Mouse (Mus musculus) kidney, postnatal 14 days (tissue): ENCODE data around the gene Gm45716.
"Not testable (repeated sequence)": the region's sequence is repeated elsewhere in the genome, so short reads cannot be mapped to it uniquely, and the experiment has no call there.

ENCODE experiments used
- DNase-seq: peaks from one replicate; pipeline ENCODE4 v3.0.0; 2022; ENCODE audit warnings: mixed read lengths

Gene Gm45716

DNA sequence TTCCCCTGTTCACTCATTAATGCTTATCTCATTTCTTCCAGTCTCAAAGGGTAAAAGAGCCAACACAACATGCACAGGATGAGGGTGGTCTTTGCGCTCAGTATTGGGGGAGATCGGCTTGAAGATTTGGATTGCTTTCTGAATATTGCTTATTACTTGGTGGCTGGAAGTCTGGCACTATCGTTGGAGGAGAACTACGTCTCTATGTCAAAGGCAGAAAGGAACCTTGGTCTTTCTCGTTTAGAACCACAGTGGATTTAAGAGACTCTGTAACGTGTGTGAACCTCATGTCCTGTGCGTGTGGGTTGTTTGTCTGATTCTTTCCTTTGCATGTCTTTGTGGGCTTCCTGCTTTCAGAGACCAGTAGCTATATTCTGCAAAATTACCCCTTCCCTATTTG is 63.2 kb downstream of the Gm45716 start:
- no peak for DNase-seq

DNA sequence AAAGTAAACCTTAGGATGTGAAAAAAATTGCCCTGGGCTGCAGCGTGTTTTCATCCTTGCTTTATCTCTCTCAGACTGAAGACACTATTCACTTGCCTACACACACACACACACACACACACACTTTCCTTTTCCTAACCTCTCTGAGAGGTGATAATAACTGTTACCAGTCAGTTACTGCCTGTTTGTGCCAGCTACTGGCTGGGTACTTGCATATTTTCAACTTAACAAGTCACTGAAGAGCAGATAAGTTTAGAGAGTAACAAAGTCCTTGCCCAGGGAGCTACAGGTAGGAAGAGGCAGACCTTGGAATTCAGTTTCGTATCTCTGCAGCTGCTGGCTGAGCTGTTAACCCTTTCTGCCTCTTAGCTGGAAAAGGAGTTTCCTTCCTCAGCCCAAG is 64.4 kb downstream of the Gm45716 start:
- DNase-seq, result peak; percentile 27

DNA sequence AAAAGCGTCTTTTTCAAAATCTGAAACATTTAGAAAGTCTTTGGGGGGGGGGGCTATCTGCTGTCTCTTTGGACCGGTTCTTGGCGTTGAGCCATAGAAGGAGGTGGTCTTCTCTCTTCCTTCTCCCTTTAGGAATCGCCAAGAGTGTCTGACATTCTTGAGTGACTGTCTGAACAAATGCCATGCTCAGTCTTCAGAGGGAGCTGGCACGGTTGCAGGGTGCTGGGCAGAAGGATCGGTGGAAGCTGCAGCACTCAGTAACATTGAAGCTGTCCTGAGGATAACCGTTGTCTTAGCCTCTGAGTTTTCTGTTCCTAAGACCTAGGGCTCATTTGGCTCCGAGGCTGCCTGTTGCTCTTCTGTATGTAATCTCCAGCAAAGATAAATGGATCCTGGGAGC is 64.9 kb downstream of the Gm45716 start:
- no peak for DNase-seq

DNA sequence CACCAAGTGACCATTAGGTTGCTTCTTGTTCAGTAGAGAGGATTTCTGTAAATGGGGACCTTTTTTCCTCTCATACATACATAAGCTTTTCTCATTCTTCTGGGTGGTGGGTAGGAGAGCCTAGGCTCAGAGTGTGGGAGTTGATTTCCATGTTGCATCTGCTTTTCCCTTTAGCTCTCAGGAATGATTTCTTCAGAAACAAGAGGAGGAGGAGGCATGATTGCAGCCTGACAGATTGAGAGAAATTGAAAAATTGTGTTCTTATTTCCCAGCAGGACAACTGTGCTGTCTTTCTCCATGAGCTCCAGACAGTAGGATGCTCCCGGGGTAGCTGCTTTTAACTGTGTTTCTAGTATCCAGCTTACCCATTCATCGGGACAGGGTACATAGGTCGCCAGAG is 67.1 kb downstream of the Gm45716 start:
- no peak for DNase-seq

DNA sequence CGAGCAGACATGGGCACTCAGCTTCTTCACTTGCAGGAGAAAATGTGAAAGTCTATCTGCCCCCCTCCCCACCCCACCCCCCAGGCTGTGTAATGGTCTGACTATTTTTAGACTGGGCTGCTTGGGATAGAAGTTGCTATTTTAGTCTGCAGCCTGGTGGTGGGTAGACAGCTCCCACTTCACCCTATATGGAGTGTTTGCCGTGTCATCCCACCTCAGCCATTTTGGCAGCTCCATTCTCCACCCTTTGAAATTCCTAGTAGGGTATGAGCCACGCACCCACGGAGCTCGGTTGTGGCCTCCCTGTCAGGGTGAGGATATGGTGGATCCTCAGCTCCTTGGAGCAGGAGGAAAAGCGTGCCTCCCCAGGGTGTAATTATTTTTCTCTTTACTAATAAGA is 68.2 kb downstream of the Gm45716 start:
- DNase-seq, result no peak

DNA sequence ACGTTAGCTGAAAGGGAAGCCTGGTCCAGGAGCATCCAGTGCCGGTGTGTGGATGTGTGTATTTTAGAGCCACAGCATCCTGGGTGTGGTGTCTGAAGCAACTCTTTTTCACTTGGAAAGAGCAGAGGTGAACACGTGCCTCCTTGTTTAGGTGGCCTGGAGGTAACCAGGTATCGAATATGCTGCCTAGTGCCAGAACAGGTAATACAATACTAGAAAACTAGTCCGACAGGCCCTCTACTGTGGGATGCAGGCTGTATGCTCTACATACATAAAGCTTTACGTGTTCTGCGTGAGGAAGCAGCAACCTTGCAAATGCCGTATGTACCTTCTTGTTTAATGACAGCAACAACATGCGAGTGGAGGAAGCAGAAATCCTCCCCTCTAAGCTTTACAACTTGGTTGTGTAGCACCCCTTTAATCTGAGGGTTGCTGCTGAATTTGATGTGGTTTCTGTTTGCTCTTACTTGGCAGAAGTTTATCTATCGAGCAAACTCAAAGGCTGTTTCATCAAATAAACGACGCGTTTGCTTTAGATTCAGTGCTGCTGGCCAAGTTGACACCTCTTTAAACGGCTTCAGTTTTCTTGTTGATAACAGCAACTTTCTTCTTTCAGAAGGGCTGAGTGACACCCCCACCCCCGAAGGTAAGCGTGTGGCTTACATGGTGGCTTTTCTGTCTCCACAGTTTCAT is 69.5 kb downstream of the Gm45716 start:
- no peak for DNase-seq

DNA sequence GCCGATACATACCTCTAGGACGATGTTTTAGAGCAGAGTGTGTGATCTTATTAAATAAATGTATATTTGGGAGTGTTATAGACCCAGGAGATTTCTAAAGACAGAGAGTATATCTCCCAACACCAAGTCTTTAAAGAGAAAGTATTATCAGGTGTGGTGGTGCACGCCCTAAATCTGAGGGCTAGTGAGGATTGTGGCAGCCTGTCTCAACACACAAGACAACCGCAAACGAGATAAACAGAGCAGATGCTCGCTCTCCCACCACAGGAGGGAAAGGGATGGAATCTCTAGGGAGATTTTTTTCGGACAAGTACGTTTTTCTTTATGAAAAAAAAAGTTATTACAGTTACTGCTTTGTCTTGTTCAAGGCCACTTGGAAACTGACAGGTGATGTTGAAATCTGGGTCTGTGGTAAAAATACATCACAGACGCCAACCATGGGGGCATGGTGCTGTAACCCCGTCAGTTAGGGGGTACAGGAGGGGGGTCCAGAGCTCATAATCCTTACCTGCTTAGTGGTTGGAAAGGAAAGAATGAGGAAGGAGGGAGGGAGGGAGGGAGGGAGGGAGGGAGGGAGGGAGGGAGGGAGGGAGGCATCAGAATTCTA is 70.9 kb downstream of the Gm45716 start:
- no peak for DNase-seq

DNA sequence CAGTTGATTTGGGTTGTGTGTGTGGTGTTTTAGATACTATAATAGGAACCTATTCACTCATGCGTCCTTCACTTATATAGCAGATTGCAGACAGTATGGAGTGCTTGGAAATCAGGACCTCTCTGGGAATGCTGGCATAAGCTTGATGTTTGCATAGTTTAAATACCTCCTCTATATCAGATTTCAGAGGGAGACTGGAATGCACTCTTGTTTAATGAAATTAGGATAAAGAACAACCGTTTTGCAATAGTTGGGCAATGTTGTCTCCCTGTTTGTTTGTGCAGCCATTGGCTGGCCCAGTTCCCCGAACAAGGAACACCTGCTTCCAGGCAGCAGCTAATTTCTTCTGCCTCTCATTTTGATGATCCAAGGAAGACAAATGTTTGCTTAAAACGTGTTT is 71.6 kb downstream of the Gm45716 start:
- DNase-seq, result peak; percentile 33

DNA sequence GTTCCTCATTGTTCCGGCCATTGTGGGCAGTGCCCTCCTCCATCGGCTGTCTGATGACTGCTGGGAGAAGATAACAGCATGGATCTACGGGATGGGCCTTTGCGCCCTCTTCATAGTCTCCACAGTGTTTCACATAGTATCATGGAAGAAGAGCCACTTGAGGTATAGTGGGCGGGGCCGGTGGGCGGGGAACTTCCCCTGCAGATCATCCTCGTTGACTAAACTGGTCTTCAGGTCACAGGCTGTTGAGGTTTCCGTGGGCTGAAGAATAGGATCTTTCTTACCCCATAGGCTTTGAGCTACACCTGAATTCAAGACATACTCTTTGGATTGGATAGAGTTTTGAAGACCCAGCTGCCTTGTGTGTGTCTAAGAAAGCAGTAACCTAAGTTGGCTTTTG is 72.3 kb downstream of the Gm45716 start:
- no peak for DNase-seq

DNA sequence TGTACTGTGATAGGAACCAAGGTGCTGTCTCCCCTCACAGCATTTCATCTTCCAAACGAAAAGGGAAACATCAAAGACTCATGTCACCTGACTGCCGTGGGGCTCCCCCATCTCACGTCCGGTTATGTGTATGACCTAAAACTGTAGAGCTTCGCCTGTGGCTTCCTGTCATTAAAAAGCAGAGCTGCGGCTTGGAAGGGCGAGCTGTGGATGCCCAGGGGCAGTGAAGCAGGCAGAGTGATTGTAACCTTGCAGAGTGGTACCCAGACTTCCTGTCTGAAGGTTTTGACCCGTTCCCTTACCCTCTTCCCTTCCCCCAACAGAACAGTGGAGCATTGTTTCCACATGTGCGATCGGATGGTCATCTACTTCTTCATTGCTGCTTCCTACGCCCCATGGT is 76.7 kb downstream of the Gm45716 start:
- no peak for DNase-seq

DNA sequence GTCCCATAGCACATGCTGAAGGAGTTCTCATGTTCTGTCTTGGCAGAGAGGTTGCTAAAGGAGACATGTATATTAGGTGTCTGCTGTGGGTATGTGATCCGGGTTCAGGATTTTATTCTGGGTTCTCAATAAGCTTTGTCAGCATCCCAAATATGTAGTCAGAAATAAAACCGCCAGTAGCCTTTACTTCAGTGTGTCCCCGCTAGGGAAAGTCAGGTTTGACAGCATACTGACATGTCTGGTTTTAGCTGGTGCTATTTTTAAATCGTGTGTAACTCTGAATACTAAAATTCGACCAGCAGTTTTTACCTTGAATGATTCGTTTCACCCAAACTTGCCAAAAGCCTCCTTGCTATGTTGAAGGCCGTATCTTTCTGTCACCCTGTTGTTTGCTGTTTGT is 78.1 kb downstream of the Gm45716 start:
- DNase-seq, result no peak

DNA sequence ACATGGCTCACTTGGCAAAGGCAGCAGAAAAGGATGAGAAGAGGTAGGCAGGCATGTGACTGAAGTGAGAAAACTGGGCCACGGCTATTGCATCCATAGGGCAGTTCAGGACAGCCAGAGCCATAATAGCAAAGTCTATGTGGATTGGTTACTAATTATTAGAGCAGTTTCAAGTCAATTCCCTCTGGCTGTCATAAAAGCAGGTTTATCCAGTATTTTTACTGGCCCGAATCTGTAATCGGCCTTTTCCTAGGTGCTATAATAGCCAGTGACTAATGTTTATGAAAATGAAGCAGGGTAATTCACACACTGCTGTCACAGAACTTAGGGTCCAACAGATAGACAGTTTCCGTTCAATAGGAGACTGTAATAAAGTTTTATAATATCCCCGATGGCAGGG is 81.5 kb downstream of the Gm45716 start:
- DNase-seq, result peak; percentile 66

DNA sequence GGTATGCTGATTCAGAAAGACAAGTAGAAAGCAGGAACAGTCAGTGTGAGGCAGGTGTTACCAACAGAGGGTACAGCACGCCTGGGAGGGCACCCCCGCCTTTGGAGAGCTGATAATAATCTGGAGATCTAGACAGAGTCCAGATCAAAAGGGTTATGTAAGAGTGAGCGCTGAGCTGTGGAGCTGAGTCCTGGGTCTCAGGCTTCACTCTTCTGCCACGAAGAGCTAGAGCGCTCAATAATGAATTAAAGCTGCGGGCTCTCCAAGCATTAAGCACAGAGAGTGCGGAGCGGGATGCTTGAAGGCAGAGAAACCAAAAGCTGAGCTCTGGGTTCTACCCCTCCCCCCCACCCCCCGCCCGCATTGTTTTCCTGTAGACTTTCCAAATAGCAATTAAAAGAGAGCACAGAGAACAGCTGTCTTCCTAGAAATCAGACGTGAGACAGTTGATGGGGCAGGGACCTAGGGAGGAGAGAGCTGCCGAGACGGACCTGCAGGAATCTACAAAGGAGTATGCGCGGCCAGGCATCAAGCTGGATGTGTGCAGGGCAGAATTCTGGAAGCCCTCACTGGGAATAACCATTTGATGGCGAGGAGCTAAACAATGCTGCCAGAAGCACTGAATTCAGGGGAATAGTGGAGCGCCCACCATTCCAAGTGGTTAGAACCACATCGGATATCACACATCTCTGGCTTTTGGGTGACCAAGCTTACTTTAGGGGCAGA is 82.1 kb downstream of the Gm45716 start:
- DNase-seq, result peak; percentile 57

DNA sequence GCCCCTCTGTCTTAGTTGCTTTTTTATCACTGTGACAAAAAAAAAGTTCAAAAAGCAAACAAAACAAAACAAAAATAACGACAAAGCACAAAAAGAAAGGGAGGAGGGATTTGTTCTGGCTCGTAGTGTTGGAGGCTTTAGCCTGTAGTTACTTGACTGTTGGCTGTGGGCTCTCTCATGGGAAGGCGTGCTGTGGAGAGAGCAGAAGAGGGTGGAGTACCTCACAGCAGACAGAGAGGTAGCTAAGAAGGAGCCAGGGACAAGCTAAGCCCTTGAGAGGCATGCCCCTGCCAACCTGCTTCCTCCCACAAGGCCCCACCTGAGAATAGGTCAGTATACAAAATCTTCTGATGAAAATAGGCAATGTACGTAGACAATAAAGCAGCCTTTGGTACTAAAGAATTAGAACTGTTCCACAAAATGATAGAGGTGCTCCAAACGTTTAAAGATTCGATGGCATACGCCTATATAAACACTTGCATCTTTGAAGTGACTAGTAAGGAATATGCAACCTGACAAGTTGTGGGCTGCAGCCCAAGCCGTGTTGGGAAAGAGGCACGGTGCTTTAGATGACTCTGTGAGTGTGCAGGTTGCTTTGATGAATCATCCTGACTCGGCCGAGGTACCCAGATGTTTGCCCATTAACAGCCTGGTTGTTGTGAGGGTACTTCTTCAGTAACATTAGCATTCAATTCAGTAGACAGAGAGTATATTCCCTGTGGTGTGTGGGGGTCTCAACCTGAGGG is 82.8 kb downstream of the Gm45716 start:
- DNase-seq, result no peak

DNA sequence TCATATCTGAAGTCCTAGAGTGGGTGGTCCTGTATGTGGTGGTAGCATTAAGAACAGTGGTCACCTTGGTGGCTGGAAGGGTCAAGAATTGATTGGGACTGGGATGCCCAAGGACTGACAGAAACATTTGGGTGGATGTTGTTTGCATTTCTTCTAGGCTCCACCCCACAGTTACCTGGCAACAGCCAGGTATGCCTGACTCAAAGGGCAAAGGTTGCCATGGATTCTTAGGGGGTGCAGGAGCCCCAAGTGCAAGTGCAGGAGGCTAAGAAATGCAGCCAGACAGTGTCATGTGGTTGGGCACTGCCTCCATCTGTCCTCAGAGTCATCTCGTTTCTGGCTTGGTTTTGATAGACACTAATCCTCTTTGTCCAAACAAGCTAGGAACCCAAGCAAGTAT is 86.7 kb downstream of the Gm45716 start:
- DNase-seq, result no peak

DNA sequence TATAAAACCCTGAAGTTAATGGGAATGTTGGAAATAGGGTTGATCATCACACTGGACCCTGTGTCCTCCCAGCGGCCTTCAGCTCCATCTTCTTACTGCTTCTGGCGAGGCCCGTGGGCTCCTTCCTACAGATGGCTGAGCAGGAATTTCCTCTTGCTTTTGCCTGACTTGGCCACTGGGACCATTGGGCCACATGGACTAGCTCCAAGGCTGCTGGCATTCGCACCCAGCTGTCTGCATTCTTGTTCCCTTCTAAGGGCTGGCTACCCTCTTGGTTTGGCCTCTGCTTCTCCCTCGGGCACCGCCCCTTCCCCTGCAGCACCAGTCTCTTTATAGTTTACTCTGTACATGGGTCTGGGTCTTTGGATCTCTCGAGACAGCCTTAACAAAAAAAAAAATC is 88.2 kb downstream of the Gm45716 start:
- DNase-seq, result peak; percentile 23

DNA sequence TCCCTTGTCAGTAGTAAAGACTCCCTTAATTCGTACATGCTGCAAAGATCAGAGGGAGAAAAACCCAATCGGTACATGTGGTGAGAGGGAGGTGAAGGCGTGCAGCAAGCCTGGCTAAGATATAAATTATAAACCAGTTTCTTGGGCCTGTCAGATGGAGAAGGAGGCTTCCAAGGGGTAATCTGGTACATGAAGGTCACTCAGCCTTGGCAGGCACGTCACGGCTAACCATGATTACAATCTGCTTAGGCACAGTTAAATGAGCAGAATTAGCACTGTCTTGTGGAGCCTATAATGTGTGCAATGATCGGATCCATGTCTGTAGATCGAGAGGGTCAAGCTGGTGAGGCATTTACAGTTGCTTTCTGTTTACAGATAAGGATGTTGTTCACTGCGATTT is 88.7 kb downstream of the Gm45716 start:
- DNase-seq, result no peak

DNA sequence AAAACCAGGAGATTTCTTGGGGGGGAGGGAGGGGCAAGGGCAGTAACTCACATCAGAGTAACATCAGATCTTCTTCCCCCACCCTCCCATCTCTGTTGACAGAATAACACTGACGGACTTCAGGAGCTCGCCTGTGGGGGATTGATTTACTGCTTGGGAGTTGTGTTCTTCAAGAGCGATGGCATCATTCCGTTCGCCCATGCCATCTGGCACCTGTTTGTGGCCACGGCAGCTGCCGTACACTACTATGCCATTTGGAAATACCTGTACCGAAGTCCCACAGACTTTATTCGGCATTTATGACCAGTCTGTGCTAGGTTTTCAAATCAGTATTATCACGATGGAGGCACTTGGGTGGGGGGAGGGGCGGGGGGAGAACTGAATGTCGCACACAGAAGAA is 89.1 kb downstream of the Gm45716 start:
- no peak for DNase-seq

DNA sequence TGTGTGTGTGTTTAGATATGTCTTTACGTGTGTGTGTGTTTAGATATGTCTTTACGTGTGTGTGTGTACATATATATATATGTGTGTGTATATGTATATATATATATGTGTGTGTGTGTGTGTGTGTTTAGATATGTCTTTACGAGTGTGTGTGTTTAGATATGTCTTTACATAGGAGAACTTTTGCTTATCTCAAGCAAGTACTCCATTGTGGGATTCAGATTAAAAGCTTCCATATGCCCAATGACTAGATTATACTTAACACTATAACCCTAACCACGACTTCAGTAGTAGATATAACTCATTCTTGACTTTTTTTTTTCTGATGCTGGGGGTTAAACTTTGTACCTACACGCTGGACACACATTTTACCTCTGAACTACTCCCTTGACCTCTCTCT is 92.6 kb downstream of the Gm45716 start:
- DNase-seq, result no peak

DNA sequence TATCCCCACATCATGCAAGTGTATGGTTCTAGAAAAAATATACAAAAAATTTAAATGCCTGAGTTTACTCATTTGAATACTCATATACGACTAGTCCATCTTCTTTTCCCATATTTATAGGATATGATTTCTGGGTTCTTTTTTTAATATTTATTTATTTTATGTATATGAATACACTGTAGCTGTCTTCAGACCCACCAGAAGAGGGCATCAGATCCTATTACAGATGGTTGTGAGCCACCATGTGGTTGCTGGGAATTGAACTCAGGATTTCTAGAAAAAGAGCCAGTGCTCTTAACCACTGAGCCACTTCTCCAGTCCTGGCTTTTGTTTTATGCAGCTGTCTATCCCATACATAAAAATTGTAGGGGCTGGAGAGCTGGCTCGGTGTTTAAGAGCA is 94.5 kb downstream of the Gm45716 start:
- DNase-seq, result not testable (repeated sequence)

DNA sequence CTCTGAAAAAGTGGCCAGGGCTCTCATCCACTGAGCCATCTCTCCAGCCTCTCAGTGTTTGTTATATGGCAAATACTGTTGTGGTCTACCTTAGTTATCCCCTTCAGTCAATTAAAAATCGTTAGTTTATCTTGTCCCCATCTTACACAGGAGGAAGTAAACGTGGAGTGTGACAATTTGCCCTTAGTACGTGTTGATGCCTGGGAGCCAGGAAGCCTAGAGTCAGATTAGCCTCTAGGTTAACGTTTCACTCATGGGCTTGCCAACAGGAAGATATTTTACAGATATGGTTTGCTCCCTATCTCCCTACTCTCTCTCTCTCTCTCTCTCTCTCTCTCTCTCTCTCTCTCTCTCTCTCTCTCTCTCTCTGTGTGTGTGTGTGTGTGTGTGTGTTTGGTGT is 95.7 kb downstream of the Gm45716 start:
- DNase-seq, result no peak

DNA sequence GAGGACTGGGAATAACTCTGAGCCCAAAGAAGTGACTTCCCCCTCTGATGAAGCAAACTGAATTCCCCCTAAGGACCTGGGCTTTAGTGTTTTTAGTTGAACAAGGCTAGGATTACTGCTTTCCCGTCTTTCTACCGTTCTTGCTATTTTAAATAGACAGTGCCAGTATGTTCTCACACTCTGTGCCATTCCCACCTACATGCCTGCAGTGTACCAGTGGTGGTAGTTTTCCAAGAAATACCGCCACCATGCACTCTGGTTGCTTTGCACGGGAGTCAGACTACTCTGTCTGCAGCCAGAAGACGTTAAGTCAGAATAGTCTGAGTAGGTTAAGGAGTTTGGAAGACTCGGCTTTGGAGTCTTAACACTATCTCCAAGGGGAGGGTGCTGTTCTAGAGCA is 96.1 kb downstream of the Gm45716 start:
- DNase-seq, result no peak

DNA sequence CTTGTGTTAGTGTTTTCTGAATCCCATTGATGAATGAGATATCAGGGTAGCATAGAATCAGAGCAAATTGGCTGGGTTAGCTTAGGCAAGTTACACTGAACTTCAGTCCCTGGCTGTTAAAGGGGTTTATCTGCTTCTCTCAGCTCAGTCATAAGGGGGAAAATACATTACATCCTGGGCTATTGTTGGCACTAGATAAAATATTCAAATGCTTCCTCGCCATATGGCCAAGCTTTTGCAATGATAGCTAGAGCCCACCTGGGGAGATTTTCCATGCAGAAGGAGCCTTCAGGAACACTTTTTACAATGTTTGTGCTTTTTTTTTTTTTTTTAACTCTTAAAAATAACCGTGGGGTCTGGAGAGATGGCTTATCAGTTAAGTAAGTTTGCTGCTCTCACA is 96.6 kb downstream of the Gm45716 start:
- DNase-seq, result no peak

DNA sequence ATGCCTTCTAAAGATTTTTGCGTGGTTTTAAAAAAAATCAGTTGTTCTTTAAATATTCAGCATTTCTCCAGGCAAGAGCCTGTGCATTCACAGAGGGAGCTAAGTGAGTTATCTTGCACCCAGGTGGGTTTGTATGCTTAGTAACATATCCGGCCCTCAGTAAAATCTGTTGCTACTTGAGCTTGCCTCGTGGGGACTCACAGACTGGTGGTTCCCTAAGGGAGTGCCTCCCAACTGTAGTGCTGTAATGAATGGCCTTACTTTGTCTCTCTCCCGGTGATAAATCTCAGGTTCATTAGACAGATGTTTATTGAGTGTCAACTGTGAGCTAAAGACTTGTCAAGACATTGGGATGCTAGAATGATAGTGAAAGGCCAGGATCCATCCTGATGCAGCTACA is 97.1 kb downstream of the Gm45716 start:
- DNase-seq, result no peak
